Mouse (Mus musculus) kidney, adult 9 months (tissue): ENCODE data around the gene Wfdc5.

Experiments
- DNase-seq: peaks from one replicate; pipeline ENCODE4 v3.0.0; 2022

Gene Wfdc5

GRCm38 (mm10) chr2:164126533-164126955, 56.0 kb downstream of the Wfdc5 start:
- peak; percentile 67 for DNase-seq
